Mouse (Mus musculus): ENCODE results near the gene Zfp69.
A peak's percentile ranks its signal among the peaks of the same experiment; 100 is the strongest.

Zfp69 gene

DNA sequence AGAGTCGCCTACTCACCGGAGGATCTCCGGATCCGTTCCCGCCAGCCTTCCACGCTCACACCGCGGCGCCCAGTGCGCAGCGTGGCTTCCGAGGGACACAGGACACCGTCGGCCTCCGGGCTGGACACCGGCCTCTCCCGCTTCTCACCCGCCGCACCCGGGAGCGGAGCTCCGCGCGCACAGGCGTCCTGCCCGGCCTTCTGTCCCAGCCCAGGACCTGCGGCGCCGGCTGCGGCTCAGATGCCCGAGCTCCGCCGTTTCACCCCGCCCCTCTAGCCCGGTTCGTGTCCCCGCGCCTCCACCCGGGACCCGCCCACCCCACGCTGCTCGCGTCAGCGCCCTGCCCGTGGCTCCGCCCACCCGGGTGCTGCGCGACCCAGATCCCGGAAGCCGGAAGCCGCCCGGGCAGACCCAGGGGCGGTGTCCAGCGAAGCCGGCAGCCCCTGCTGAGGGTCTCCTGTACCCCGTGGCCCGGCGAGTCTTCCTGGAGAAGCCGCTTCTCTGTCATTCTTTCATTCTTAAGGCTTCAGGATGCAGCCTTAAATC, at the start of gene Zfp69:
Gene Zfp69, minus strand, starts transcription at position 272 of the 546 bp plus-strand sequence.
- DNase-seq: peak; percentile 85 to 86

DNA sequence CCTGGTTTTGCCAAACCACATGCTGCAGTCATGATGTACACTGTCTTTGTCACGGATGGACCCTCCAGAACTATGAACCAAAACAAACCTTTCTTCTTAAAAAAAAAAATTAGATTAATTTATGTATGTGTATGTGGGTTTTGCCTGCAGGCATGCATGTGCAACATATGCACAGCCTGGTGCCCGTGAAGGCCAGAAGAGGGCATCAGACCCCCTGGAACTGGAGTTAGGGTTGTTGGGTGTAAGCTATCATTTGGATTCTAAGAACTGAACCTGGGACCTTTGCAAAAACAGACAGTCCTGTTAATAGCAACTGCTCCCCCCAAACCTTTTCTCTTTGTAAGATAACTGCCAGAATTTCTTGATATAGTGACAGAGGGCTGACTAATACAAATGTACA, 49.5 kb upstream of the Zfp69 start:
- no peak for DNase-seq

DNA sequence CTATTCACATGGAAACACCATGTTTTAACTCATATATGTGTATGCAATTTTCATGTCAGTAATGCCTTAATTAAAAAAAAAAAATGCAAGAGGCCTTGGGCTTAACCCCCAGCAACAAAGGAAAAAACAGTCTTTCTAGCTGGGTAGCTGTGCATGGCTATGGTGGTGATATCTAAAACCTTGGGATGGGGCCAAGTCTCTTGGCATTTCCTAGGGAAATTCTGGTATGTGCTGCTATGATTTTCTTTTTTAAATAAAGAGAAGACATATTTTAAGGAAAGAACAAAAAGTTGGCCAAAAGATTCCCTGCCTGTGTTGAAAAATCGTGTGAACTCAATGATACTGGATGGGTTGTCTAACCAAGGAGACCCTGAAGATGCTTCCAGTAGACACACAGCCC, 44.4 kb upstream of the Zfp69 start:
- no peak for DNase-seq

DNA sequence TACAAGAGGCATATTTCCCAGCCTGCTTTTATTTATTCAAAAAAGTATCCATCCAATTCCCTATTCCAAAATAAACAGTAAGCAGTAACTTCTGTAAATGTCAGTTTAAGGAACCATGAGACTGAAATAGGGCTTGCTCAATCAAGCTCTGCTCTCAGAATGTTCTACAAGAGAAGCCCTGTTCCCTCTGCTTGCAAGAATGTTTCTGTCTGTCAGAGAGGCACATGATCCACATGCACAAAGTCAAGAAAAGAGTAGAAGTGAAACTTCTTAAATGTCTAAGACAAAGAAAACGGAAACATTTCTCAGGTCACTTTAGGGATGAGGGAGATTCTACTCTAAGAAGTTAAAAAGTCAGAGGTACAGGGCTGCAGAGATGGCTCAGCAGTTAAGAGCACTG, 41.5 kb upstream of the Zfp69 start:
- DNase-seq: no peak

DNA sequence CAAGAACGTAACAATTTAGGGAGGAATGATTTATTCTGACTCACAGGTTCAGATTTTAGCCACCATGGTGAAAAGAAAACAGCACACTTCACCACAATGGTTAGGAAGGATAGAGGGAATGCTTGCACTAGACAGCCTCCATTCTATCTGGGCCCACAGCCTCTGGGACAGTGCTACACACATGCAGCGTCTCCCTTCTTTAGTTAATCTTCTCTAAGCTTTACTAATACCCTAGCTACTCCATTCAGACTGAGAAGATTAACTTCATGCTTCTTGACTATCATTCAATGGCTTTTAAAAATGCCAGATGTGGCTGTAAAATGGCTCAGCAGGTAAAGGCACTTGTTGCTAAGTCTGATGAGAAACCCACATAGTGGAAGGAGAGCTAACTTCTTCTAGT, 40.8 kb upstream of the Zfp69 start:
- DNase-seq: no peak

DNA sequence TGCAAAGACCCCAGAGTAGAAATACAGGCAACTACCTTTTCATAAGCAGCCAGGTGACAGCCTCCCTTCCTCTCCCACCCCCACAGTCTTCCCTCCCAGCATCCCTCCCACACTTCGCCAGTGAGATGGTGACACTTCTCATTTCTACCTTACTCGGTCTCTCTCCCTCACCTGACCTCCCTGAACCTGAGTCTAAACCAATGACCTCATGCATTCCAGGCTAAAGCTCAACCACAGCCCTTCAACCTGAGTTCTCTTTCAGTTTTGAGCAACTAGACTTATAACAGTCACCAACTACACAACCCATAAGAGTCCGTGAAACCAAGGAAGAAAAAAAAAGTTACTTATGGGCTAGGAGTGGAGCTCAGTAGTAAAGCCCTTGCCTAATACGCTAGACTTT, 35.8 kb upstream of the Zfp69 start:
- DNase-seq: no peak

DNA sequence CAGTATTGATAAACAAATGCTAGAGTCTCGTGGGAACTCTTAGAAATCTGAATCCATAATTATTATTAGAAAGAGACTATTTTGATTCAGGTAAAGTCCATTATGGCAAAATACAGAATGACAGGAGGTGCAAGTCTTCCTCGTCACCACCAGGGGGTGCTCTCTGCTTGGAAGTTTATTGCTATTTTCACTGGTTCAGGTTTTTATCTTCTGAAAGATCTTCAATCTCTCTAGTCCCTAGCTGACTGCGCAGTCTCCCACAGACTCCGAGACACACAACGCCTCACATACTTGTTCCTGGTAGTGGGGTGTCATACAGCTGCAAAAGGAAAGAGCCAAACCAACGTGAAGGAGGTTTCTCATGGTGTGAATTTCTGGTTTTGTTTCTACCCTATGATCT, 34.9 kb upstream of the Zfp69 start:
- DNase-seq: peak in 1 of 2 experiments; percentile 24

DNA sequence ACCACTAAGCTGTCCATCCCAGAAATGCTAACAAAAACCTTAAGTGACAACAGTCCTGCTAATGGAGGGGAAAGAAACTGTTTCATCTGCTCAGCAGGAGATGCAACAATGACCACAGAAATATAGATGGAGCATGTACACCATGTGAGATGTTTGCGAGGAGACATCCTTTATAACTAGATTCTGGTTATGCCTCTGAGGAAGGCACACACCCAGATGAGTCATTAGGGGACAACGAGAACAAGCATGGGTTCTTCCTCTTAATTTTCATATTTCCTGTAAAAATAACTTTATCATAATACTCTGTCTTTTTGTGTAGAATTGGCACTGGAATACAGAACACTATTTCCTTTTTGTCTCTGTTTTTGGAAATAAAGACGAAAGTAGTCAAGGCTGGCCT, 26.7 kb upstream of the Zfp69 start:
- no peak for DNase-seq

DNA sequence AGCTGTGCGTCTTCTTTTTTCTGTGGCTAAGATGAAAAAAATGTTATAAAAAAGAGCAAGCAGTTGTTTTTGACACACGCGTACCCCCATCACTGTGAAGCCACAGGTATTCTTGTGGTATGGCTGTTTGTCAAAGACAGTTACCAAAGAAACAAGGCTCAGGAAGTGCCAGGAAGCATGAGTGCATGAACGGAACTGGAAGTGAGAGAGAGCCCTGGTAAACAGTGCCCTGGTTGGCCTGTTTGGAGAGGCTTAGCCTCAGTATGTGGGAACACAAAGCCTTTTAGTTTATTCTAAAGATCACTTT, 23.9 kb upstream of the Zfp69 start:
- peak; percentile 34 to 72 for DNase-seq

DNA sequence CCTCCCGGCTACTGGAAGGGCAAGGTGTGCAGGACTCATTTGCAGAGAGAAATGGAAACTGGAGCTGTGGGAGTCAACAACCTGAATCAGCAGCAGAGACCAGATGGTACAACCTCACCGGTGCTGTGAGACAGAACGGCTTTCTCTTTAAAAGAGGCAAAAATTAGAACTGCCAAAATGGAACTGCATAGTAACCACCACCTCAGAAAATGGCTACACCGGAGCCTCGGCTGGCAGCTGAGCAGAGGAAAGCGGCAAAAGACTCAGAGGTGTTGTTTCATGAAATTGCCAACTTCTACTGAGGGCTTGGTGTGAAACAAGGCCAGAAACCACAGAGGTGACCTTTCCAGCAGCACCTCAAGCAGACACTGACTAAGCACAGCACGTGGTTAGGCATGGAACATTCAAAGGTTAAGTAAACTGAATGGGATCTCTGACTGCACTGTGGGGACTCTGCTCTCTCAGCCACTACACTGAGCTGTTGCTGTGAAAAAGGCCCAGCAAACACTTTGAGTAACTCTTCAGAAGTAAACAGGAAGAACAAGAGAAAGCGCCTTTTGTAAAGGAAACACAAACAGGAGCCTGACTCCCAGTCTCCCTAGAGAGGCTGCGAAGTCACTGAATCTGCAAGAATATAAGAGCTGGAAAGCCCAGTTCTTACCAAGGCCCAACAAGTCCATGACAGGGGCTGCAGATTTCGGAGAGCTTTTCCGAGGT, 23.4 kb upstream of the Zfp69 start:
- DNase-seq: peak in 1 of 2 experiments; percentile 44

DNA sequence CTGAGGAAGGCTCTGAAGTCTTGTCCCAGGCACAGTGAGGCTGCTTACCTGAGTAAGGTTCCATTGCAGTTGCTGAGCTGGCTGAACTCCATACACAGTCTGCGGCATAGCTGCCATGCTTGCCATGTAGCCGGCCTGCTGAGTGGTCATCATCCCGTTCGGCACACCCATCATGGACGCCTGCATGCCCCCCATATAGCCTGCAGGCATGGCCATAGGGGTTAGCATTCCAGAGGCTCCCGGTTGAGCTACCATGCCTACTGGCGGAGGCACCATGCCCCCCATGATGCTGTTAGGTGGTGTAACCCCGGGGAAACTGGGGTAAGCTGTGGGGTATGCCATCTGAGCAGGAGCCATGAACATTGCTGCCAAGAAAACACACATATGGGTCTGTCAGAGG, 20.3 kb upstream of the Zfp69 start:
- no peak for DNase-seq

DNA sequence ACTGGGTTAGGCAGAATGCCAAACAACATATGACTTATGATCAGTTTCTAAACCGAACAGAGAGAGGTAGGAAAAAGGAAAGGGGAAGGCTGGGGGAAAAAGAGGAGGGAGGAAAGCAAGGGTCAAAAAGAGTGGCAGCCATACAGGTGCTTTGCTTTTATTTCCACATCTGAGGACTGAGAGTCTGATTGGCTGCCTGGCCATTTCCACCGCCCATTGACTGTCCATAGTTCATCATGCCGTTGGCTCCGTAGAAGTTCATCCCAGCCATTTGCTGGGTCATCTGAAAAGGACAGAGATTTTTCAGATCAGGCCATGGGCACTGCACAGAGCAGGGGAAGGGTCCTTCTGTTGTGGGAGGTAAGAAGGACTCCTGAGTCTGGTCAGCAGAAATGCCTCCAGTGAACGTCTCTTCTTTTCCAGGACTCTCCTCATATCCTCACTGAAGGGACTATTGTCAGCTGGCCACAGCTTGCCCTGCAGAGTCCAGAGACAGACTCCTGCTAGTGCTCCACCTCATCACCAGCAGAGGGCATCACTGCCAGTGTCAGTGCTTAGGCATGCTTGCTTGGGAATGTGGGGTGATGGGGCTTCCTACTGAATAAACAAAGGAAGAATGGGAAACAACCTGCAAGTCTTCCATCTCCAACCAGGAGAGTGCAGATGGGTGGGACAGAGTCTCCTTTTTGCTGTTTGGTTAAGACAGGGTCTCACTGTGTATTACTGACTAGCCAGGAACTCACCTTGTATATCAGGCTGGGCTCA, 18.1 kb upstream of the Zfp69 start:
- DNase-seq: peak in 1 of 2 experiments; percentile 18

DNA sequence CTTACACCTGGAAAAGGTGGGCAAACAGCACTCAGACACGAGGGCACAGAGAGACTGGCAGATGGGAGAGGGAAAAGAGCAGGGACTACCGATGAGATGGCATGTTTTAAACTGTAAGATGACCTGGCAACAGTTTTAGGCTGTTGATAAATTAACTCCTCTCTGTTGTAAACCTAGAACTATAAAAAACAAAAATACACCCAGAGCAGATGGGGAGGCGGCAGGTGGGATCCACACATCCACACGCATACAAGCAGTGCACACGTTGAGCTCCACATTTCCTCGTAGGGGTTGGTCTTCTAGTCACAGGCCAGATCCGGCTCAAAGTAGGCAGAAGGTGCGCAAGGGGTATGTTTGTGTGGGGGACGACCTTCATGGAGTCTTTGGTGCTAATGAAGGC, 17.0 kb upstream of the Zfp69 start:
- no peak for DNase-seq

DNA sequence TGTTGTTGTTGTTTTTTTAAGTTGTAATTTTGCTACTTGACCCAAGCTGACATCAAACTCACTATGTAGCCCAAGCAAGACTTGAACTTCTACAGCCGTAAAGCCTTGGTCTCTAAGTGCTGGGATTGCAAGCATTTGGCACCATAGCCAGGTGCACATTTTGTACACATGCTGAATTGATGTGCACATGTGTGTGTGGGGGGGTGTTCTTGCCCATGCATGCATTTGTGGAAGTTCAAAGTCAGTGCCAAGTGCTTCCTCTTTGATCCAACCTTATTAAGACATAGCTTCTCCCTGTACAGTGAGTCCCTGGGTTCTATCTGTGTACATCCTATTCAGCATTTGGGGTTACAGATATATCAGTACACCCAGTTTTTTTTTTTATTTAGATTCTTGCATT, 4.1 kb upstream of the Zfp69 start:
- DNase-seq: no peak

DNA sequence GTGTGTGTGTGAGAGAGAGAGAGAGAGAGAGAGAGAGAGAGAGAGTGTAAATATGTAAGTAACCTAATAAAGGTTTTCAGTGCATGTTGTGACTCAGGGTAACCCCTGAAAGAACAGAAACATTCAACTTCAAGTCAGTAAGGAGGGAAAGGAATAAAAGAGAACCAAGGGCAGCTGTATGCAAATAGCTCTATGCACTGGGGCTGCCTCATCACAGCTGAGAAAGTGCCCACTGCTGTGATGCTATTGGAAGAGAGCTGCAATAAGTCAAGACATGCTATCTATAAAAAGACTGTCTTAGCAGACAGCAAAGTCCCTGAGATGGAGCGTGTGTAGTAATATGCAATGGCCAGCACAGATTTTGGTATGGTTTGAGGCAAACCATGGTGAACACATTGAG, 2.2 kb upstream of the Zfp69 start:
- no peak for DNase-seq

DNA sequence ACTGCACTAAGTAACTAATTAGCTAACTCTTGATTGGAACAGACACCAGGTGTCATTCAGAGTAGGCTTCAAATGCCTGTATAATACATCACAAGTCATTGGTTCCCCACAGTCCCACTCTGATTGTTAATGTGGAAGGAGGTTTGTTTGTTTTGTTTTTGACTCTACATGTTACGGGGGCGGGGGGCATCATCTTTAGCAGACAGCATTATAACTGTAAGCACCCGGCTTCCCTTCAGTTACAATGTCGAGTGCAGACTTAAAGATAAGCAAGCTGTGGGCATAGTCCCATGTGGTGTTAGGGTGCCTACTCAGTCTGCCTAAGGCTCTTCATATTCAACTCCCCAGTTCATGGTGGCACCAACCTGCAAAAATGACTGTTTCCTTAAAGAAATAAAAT, 1.5 kb upstream of the Zfp69 start:
- DNase-seq: no peak

DNA sequence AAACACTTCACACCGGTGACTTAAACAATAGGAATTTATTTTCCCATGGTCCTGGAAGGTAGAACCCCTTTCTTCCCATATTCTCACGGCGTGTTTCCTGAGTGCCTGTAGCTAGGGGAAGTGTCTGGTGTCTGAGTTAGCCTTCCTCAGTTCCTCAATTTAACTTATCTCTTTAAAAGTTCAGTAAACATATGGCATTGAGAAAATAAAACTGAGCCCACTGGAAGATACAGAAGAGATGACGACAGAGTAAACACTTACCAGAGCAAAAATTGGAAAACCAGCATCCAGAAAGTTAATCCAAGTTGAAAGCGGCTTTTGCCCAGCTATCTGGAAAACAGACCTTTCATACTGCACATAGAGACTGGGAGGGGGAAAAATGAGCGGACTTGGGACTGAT, 664 bp upstream of the Zfp69 start:
- no peak for DNase-seq

DNA sequence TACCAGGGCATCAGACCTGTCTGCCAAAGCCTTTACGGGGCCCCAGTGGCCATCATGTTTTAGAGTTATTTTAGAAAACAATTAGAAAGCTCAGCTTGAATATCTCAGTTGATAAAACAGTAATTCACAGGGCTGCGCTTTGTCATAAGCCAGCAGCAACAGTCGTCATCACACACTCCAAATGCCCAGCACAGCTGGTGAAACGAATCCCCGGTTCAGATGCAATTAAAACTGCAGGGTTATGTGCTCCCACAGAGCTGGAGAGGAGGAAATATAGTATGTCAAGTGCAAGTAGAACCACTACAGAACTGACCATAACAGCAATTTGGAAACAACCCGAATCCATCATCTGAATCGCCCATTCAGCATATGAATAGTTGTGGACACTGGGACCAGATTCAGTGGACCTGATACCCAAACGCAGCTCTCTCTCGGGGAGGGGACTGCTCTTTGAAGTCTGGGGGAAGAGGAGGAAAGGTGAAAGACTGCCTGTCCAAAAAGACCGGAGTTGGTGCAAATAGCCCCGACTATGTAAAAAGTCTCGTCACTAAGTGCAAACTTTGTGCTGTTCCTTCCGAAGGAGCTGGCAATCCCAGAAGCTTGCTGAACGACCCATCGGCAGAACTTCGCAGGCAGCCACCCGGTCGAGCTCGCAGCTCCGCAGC, 604 bp downstream of the Zfp69 start:
- no peak for DNase-seq

DNA sequence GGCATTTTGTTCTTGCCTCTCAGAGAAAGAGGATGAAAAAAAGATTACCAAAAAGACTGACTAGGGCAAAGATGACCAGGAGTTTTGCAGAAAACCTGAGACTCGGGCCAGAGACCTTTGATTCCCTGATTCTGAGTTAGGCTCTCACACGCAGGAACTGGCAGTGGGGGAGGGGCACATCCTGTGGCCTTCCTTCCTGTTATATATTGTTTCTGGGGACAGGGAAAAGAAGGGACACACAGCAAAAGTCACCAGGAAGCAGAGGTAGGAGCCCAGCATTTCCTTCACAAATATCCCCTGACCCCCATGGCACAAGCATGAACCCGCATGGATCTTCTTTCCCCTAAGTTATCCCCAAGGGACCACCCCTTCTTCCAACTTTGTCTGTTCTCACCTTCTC, 2.6 kb downstream of the Zfp69 start:
- no peak for DNase-seq

DNA sequence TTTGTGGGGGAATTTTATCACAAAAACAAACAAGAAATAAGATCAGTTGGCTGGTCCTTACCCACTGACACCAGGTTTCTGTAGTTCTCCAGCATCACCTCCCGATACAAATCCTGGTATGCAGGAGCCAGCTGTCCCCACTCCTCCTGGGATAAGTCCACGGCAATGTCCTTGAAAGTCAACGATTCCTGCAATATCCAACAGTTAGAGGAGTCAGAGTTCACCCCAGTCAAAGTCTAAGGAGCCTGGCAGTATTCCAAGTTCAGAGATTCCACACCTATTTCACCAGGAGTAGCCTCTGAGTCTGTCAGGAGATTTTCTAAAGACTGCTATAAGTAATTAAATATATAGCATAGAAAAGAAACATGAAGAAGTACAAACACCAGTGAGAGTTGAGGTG, 16.5 kb downstream of the Zfp69 start:
- DNase-seq: no peak

DNA sequence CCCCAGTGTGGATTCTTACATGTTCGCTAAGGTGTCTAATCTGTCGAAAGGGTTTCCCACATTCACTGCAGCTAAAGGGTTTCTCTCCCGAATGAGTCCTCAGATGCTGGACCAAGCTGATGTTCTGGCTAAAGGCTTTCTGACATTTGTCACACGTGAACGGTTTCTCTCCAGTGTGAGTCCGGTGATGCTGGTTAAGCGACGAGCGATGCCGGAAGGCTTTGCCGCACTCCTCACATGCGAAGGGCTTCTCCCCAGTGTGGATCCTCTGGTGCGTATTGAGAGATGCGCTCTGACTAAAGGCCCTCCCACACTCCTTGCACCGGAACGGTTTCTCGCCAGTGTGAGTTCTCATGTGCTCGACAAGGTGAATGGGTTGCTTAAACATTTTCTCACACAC, 20.8 kb downstream of the Zfp69 start:
- DNase-seq: no peak

DNA sequence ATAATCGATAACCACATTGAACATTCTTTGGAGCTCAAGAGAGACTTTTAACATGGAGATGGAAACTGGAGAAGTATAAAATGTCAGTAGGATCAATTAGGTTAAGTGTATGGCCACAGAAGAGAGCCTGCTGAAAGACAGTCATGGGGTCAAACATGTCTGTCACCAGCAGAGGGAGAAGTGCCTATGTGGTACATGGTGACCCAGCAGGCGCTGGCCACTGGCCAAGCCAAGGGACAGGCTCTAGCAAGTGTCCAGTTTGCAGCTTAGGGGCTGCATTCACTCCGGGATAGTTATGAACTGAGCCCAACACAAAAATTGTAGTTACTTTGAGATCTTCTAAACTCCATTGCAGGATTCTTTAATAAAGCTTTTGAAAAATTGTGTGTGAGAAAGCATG, 22.8 kb downstream of the Zfp69 start:
- no peak for DNase-seq

DNA sequence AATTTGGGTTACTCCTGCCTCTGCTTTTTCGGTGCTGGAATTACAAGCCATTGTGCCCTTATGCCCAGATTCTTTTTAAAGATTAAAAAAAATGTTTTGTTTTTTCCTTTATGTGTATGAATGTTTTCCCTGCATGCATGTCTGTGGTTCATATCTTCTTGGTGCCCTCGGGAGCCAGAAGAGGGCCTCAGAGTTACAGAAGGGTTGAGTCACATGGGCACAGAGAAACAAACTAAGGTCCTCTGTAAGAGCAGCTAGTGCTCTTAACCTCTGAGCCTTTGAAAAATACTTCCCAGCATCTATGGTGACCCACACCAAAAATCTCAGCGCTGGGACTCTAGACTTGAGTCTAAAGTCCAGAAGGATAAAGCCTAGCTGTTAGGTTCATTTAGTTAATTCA, 26.1 kb downstream of the Zfp69 start:
- DNase-seq: peak; percentile 17 to 64
